Mouse (Mus musculus) ES-Bruce4 (cell line): Measurements from ENCODE around the gene Hebp1. TPM values are rescaled to one million over a fixed set of nuclear protein-coding genes. Genes with fewer than 3 reads are reported as not detected.

Experiments used
- H3K27ac ChIP-seq: 2 replicates; pipeline ENCODE4 v1.5.1; 2012; ENCODE audit warnings: low read length, inconsistent platforms; ENCODE audit not compliant: insufficient read depth
- H3K27me3 ChIP-seq: 2 replicates; pipeline ENCODE4 v1.6.1; 2012; ENCODE audit warnings: mild to moderate bottlenecking, low read length, inconsistent platforms; ENCODE audit not compliant: control insufficient read depth, poor library complexity, insufficient read depth, severe bottlenecking
- H3K36me3 ChIP-seq: 2 replicates; pipeline ENCODE4 v1.6.1; 2012; ENCODE audit warnings: inconsistent platforms, mild to moderate bottlenecking, low read length, moderate library complexity; ENCODE audit not compliant: control insufficient read depth, poor library complexity, insufficient read depth, severe bottlenecking
- H3K4me1 ChIP-seq: one replicate; pipeline ENCODE4 v1.8.1; 2011; ENCODE audit warnings: low read length; ENCODE audit not compliant: control insufficient read depth, insufficient read depth
- H3K4me3 ChIP-seq: 2 replicates; pipeline ENCODE4 v1.5.1; 2011; ENCODE audit warnings: low read depth, mild to moderate bottlenecking, low read length
- H3K9ac ChIP-seq: 2 replicates; pipeline ENCODE4 v1.6.1; 2012; ENCODE audit warnings: low read depth, mild to moderate bottlenecking, inconsistent platforms; ENCODE audit not compliant: poor library complexity, severe bottlenecking
- H3K9me3 ChIP-seq: replicated peaks from 2 replicates; pipeline ENCODE4 v1.6.1; 2012; ENCODE audit warnings: mild to moderate bottlenecking, low read length, inconsistent platforms; ENCODE audit not compliant: control insufficient read depth, poor library complexity, insufficient read depth, severe bottlenecking
- CTCF ChIP-seq: IDR thresholded peaks from one replicate; pipeline ENCODE4 v1.8.1; 2011; ENCODE audit warnings: low read depth, low read length
- EP300 ChIP-seq: IDR thresholded peaks from 2 replicates; pipeline ENCODE4 v1.6.1; 2011; ENCODE audit warnings: low read depth, low read length; ENCODE audit not compliant: insufficient read depth
- POLR2A ChIP-seq: IDR thresholded peaks from one replicate; pipeline ENCODE4 v1.8.1; 2011; ENCODE audit warnings: low read length; ENCODE audit not compliant: insufficient read depth
- polyA plus RNA-seq: library from polyadenylated mRNA; stranded (reverse); fragments of >200 nt; gene quantifications from 2 replicates; pipeline ENCODE4 v1.2.4, GENCODE M21; 2011; ENCODE audit warnings: low read depth; ENCODE audit not compliant: missing spikeins, insufficient read depth, insufficient read length

The Hebp1 gene
- polyA plus RNA-seq, 1 experiment: 13.5 TPM

GRCm38 (mm10) chr6:135183961-135184360 is 13.9 kb downstream of the Hebp1 start:
- no peaks in the 10 kb centered on the region for H3K36me3 ChIP-seq
- no peak overlapping the region for H3K27ac ChIP-seq
- H3K27me3 ChIP-seq: no peaks in the 10 kb centered on the region
- TF ChIP-seq POLR2A (no peak), EP300 (no peak), CTCF (no peak)
- H3K4me1 ChIP-seq: no peaks in the 10 kb centered on the region
- H3K9ac ChIP-seq: no peak overlapping the region
- H3K4me3 ChIP-seq: no peak overlapping the region
- H3K9me3 ChIP-seq: no peaks in the 10 kb centered on the region

DNA sequence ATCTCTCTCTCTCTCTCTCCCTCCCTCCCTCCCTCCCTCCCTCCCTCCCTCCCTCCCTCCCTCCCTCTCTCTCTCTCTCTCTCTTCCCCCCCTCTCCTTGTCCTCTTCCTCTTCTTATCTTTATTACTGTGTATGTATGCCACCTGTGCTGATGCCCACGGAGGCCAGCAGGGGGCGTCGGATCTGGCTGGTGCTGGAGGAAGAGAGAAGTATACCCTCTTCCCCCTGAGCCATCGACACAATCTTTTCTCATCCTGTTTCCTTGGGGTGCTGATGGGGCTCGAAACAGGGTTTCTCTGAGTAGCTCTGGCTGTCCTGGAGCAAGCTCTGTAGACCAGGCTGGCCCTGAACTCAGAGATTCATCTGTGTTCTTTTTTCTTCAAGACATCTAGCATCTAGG is 14.9 kb downstream of the Hebp1 start:
- H3K9ac ChIP-seq: no peak overlapping the region
- no peaks in the 10 kb centered on the region for H3K27me3 ChIP-seq
- no peak overlapping the region for H3K4me3 ChIP-seq
- H3K27ac ChIP-seq: no peak overlapping the region
- no peaks in the 10 kb centered on the region for H3K36me3 ChIP-seq
- H3K4me1 ChIP-seq: no peaks in the 10 kb centered on the region
- H3K9me3 ChIP-seq: no peaks in the 10 kb centered on the region
- TF ChIP-seq EP300 (no peak), POLR2A (no peak), CTCF (peak; percentile 56)

GRCm38 (mm10) chr6:135178599-135178998 is 19.2 kb downstream of the Hebp1 start:
- H3K27me3 ChIP-seq: no peaks in the 10 kb centered on the region

DNA sequence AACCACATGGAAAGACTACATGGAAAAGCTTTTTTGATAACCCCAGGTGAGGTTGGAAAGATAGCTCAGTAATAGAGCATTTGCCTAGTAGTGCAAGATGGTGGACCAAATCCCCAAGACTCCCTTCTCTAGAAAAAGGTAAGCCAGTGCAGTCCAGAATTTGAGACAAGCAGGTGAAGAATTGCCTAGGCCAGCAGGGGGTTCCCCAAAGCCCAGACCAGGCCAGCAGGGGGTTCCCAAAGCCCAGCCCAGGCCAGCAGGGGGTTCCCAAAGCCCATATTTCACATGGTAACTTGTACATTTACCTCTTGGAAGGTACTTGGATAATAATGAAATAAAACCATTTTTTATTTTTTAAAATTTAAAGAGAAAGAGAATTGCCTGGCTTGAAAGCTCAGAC is 20.6 kb downstream of the Hebp1 start:
- no peaks in the 10 kb centered on the region; the same call in 1 of the 2 replicates for H3K9me3 ChIP-seq
- H3K9ac ChIP-seq: no peak overlapping the region
- no peaks in the 10 kb centered on the region for H3K36me3 ChIP-seq
- H3K27ac ChIP-seq: no peak overlapping the region
- no peak for TF ChIP-seq CTCF
- no peak for TF ChIP-seq POLR2A
- TF ChIP-seq EP300: no peak
- no peak overlapping the region for H3K4me3 ChIP-seq
- no peaks in the 10 kb centered on the region for H3K4me1 ChIP-seq
- no peaks in the 10 kb centered on the region for H3K27me3 ChIP-seq

More at GRCm38 (mm10) chr6:135178599-135178998, 19.2 kb downstream of the Hebp1 start:
- no peak overlapping the region for H3K9ac ChIP-seq
- H3K9me3 ChIP-seq: no peaks in the 10 kb centered on the region
- H3K27ac ChIP-seq: no peak overlapping the region
- TF ChIP-seq EP300 (no peak), CTCF (no peak), POLR2A (no peak)
- H3K4me3 ChIP-seq: no peak overlapping the region
- no peaks in the 10 kb centered on the region for H3K36me3 ChIP-seq
- H3K4me1 ChIP-seq: no peaks in the 10 kb centered on the region

GRCm38 (mm10) chr6:135175014-135175413 is 22.8 kb downstream of the Hebp1 start:
- Histone ChIP-seq H3K27me3 (no peaks in the 10 kb centered on the region), H3K9me3 (no peaks in the 10 kb centered on the region; the same call in 1 of the 2 replicates), H3K36me3 (no peaks in the 10 kb centered on the region), H3K27ac (no peak overlapping the region), H3K9ac (no peak overlapping the region), H3K4me1 (no peaks in the 10 kb centered on the region), H3K4me3 (no peak overlapping the region)
- TF ChIP-seq CTCF (no peak), EP300 (no peak), POLR2A (no peak)

DNA sequence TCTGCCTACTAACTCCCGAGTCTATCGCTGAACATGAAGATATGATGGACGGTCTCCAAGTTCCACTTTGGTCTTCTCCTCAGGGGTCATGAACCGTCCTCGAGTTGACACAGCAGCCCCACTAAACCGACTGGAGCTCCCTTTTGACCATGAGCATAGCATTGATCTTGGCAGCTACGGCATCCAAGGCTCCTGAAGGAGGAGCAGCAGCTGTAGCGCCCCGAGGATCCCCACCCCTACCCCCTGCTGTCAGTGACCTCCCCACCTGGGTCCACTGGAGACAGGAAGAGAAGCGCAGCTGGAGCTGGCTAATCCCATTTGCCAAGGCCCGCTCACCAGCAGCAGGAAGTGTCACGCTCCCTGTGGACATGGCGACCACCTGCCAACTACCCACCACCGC is 26.1 kb downstream of the Hebp1 start:
- no peaks in the 10 kb centered on the region for H3K27me3 ChIP-seq
- no peak overlapping the region for H3K4me3 ChIP-seq
- no peaks in the 10 kb centered on the region for H3K4me1 ChIP-seq
- H3K36me3 ChIP-seq: no peaks in the 10 kb centered on the region
- H3K27ac ChIP-seq: no peak overlapping the region
- H3K9me3 ChIP-seq: no peaks in the 10 kb centered on the region; the same call in 1 of the 2 replicates
- TF ChIP-seq CTCF: no peak
- no peak for TF ChIP-seq POLR2A
- no peak for TF ChIP-seq EP300
- no peak overlapping the region for H3K9ac ChIP-seq
